Mouse (Mus musculus): ENCODE measurements at regions not wholly inside any gene's neighbourhood (a gene's known extent, or its start where the extent isn't known, plus 50 kb on each side); places are given as distances from the start of the nearest gene placed in this dataset.

DNA sequence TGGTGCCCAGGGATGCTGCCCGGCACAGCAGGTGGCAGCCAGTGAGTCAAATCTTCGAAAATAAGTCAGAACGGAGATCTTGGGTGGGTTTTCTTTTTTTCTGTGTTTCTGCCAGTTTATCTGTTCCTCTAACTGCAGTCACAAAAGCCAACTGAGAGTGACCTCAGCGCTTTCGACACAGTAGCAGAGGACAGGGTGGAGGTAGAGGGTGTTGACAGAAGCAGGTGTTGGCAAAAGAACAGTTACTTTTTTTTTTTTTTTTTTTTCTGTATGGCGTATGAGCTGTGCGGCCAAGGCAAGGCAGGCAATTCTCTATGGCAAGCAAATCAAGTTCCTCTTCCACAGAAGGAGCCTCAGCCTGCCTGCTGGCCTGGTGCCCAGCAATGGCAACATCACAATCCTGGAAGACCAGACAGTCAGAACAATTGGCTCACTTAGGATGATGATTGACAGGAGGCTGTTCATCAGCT, 93.6 kb downstream of the Foxb1 start:
- TF ChIP-seq CTCF (IDR thresholded peaks at IDR 0.05; ENCODE audit: control insufficient read depth, insufficient read depth, insufficient replicate concordance, low read depth, low read length) (no peak), POLR2A (IDR thresholded peaks at IDR 0.05; ENCODE audit: control insufficient read depth, low read depth, low read length) (no peak)
